Mouse (Mus musculus) left cerebral cortex, adult 11 months (tissue): Measurements from ENCODE around the gene Mtmr14.
A peak's percentile ranks its signal among the peaks of the same experiment; 100 is the strongest.

ENCODE experiments used
- DNase-seq: peaks from one replicate; pipeline ENCODE4 v3.0.0; 2022; ENCODE audit warnings: low spot score

Mtmr14 gene

GRCm38 (mm10) chr6:113237542-113238270, at the start of gene Mtmr14:
TSS of gene Mtmr14 (plus strand) at chr6:113237843.
- peak; percentile 97 for DNase-seq

GRCm38 (mm10) chr6:113193765-113194460, 43.7 kb upstream of the Mtmr14 start:
- DNase-seq = no peak

GRCm38 (mm10) chr6:113194517-113194840, 43.2 kb upstream of the Mtmr14 start:
- no peak for DNase-seq

- DNase-seq = peak; percentile 53
Observed at GRCm38 (mm10) chr6:113194841-113195595, 42.6 kb upstream of the Mtmr14 start, which contains the start of gene Lhfpl4. TSS of gene Lhfpl4 (minus strand) at chr6:113195384.

- DNase-seq = no peak
Observed at GRCm38 (mm10) chr6:113195596-113195992, 42.0 kb upstream of the Mtmr14 start.

GRCm38 (mm10) chr6:113216280-113216679, 21.4 kb upstream of the Mtmr14 start:
- no peak for DNase-seq

GRCm38 (mm10) chr6:113225798-113226197, 11.8 kb upstream of the Mtmr14 start:
- DNase-seq = no peak

GRCm38 (mm10) chr6:113226705-113227104, 10.9 kb upstream of the Mtmr14 start:
- DNase-seq = no peak

GRCm38 (mm10) chr6:113235141-113235540, 2.5 kb upstream of the Mtmr14 start:
- no peak for DNase-seq

- no peak for DNase-seq
Observed at GRCm38 (mm10) chr6:113238442-113238841, 799 bp downstream of the Mtmr14 start.

GRCm38 (mm10) chr6:113242753-113243152, 5.1 kb downstream of the Mtmr14 start:
- no peak for DNase-seq

GRCm38 (mm10) chr6:113245585-113245984, 7.9 kb downstream of the Mtmr14 start:
- DNase-seq = no peak

GRCm38 (mm10) chr6:113250786-113251185, 13.1 kb downstream of the Mtmr14 start:
- no peak for DNase-seq

GRCm38 (mm10) chr6:113251921-113252320, 14.3 kb downstream of the Mtmr14 start:
- no peak for DNase-seq

GRCm38 (mm10) chr6:113254899-113255298, 17.3 kb downstream of the Mtmr14 start:
- DNase-seq = no peak

- DNase-seq = no peak
Observed at GRCm38 (mm10) chr6:113261174-113261858, 23.7 kb downstream of the Mtmr14 start.

- DNase-seq = no peak
Observed at GRCm38 (mm10) chr6:113263531-113263930, 25.9 kb downstream of the Mtmr14 start.

- DNase-seq = no peak
Observed at GRCm38 (mm10) chr6:113264429-113264828, 26.8 kb downstream of the Mtmr14 start.

- DNase-seq = no peak
Observed at GRCm38 (mm10) chr6:113266996-113267655, 29.5 kb downstream of the Mtmr14 start.

- DNase-seq = no peak
Observed at GRCm38 (mm10) chr6:113267988-113268387, 30.3 kb downstream of the Mtmr14 start.

- no peak for DNase-seq
Observed at GRCm38 (mm10) chr6:113272365-113272764, 34.7 kb downstream of the Mtmr14 start.

- no peak for DNase-seq
Observed at GRCm38 (mm10) chr6:113276846-113277245, 39.2 kb downstream of the Mtmr14 start.
